Mouse (Mus musculus) heart, adult 2 months (tissue): ENCODE measurements at regions not wholly inside any gene's neighbourhood (a gene's known extent, or its start where the extent isn't known, plus 50 kb on each side); places are given as distances from the start of the nearest gene placed in this dataset.

Source experiments
- CTCF ChIP-seq: fragments of 200-600 bp; IDR thresholded peaks from 2 replicates; pipeline ENCODE4 v1.8.1; 2022; ENCODE audit warnings: antibody characterized with exemption, mild to moderate bottlenecking, moderate library complexity
- EP300 ChIP-seq: fragments of 200-500 bp; IDR thresholded peaks from 2 replicates; pipeline ENCODE4 v1.6.1; 2011; ENCODE audit warnings: low read depth, low read length, control low read depth; ENCODE audit not compliant: insufficient read depth
- POLR2A ChIP-seq: fragments of 200-500 bp; IDR thresholded peaks from 2 replicates; pipeline ENCODE4 v1.6.1; 2011; ENCODE audit warnings: mild to moderate bottlenecking, low read depth, low read length, control low read depth; ENCODE audit not compliant: insufficient read depth

DNA sequence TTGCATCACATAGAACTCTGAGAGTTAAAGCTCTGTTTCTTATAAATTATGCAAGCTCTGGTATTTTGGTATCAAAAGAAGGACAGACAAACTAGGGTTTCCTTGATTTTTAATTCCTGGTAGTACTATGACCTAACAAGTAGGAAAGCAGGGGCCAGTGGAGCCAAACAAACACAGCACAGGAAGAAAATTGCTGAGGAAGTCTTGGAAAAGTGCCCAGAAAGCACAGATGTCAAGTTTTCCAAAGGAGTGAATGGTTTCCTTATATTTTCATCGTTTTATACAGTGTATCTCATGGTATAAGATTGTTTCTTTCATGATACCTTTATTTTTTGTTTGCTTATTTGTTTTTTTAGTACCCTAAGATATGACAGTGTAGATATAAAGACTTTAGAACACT is 1387.3 kb upstream of the Slc10a2 start:
- no peak for TF ChIP-seq CTCF
- TF ChIP-seq POLR2A: no peak
- no peak for TF ChIP-seq EP300
